Mouse (Mus musculus) liver, embryonic 12.5 days (tissue): ENCODE measurements around the gene Rad51. TPM values are rescaled to one million over a fixed set of nuclear protein-coding genes. Genes with fewer than 3 reads are reported as not detected.

Experiments
- ATAC-seq: fragments of 200-750 bp; cut with Nextera tagmentation; 2 replicates; pipeline ENCODE4 v1.8.0; 2017; ENCODE audit warnings: moderate number of reproducible peaks, mild to moderate bottlenecking, moderate library complexity
- H3K27ac ChIP-seq: fragments of 300-500 bp; sonication (generic); 2 replicates; pipeline ENCODE4 v1.5.1; 2016; ENCODE audit warnings: mild to moderate bottlenecking
- H3K27me3 ChIP-seq: fragments of 300-500 bp; sonication (generic); replicated peaks from 2 replicates; pipeline ENCODE4 v1.6.1; 2016; ENCODE audit warnings: mild to moderate bottlenecking, moderate library complexity
- H3K36me3 ChIP-seq: fragments of 300-500 bp; sonication (generic); 2 replicates; pipeline ENCODE4 v1.6.1; 2016; ENCODE audit warnings: mild to moderate bottlenecking, moderate library complexity
- H3K4me1 ChIP-seq: fragments of 300-500 bp; sonication (generic); 2 replicates; pipeline ENCODE4 v1.6.1; 2016
- H3K4me2 ChIP-seq: fragments of 300-500 bp; sonication (generic); 2 replicates; pipeline ENCODE4 v1.6.1; 2016; ENCODE audit warnings: mild to moderate bottlenecking, moderate library complexity
- H3K4me3 ChIP-seq: fragments of 300-500 bp; sonication (generic); 2 replicates; pipeline ENCODE4 v1.5.1; 2016; ENCODE audit warnings: mild to moderate bottlenecking, moderate library complexity
- H3K9ac ChIP-seq: fragments of 300-500 bp; sonication (generic); 2 replicates; pipeline ENCODE4 v1.6.1; 2016; ENCODE audit warnings: mild to moderate bottlenecking, moderate library complexity
- H3K9me3 ChIP-seq: fragments of 300-500 bp; sonication (generic); replicated peaks from 2 replicates; pipeline ENCODE4 v1.6.1; 2016; ENCODE audit warnings: mild to moderate bottlenecking, moderate library complexity
- WGBS: fragments of 180-500 bp; shearing (Covaris S2); methylation state at CpG from one replicate; pipeline ENCODE4 v1.1.7; 2016; ENCODE audit not compliant: insufficient replicate concordance; 5-methylcytosine and 5-hydroxymethylcytosine counted together
- polyA plus RNA-seq: library from polyadenylated mRNA; unstranded; fragments of >200 nt; fragmentation: Nextera tagmentation; extraction: Ambion mirVana; gene quantifications from 2 replicates; pipeline ENCODE4 v1.2.1, GENCODE M21; 2016

Rad51 gene
- polyA plus RNA-seq: 49.9 and 52.3 TPM in 2 replicates

DNA sequence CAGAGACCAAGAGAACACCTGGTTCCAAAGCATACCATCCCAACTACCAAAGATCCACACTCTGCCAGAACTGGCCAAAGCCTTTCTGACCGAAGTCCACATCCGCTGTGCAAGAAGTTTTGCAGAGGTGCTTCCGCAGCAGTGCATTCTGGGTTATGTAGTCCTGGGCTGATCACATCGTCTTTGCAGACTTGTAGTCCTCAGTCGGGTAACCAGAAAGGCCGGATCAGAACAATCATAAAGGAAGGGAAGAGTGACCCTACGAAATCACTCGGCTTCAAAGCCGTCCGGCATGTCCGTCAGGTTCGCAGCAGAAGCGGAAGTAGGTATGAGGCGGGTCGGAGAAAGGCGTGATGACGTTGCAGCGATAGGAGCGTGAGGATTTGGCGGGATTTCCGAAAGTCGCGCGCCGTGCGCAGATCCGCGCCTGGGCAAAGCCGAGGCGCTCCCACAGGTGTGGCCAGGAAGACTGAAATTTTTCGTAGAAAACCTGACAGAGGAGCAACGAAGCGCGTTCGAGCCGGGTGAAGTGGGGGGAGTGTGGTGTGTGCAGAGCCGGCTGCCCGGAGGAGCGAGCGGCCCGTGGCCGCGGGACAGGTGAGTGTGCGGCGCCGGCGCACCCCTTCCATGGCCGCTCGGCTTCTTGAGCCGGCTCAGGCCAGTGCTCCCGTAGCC is at the start of gene Rad51:
TSS of gene Rad51 (plus strand) at position 356 of the 675 bp plus-strand sequence.
- ATAC-seq: peak; percentile 94
- no peaks in the 10 kb centered on the region for H3K9me3 ChIP-seq
- under 1% methylated on average over 51 of the region's 51 CpGs for WGBS

DNA sequence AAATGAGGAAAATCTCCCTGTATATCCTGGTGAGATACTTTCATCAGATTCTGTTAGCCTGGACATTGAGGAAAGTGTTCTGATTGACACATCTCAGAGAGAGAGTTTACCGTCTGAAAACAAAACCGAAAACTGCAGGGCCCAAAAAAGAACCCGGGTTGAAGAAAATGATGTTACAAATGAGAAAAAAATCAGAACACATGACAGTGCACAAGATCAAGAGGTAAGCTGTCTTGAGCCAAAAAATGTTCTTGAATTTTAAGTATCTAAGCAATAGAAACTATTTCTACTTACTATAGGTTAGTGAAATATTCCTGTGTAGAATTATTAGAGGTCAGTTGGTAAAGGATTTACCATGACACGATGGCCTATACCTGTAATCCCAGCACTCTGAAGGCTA is 40.2 kb upstream of the Rad51 start:
- no peak overlapping the region for H3K4me2 ChIP-seq
- H3K4me1 ChIP-seq: no peaks in the 10 kb centered on the region
- WGBS: 86% methylated on average over 4 of the region's 4 CpGs
- no peaks in the 10 kb centered on the region for H3K27me3 ChIP-seq
- no peak overlapping the region for H3K9ac ChIP-seq
- ATAC-seq: no peak
- no peak overlapping the region for H3K4me3 ChIP-seq
- peaks cover 95% of the 10 kb centered on the region for H3K36me3 ChIP-seq
- H3K9me3 ChIP-seq: no peaks in the 10 kb centered on the region
- H3K27ac ChIP-seq: no peak overlapping the region

More for the DNA sequence above, at the start of gene Rad51:
- peak within 1 kb of the TSS; percentile 91 for H3K4me2 ChIP-seq
- peak within 1 kb of the TSS; percentile 90 for H3K27ac ChIP-seq
- peaks cover 31% of the 10 kb centered on the region for H3K4me1 ChIP-seq
- no peaks in the 10 kb centered on the region for H3K27me3 ChIP-seq
- H3K9ac ChIP-seq: peak within 1 kb of the TSS; percentile 88
- peaks cover 44% of the 10 kb centered on the region for H3K36me3 ChIP-seq
- H3K4me3 ChIP-seq: peak within 1 kb of the TSS; percentile 87

DNA sequence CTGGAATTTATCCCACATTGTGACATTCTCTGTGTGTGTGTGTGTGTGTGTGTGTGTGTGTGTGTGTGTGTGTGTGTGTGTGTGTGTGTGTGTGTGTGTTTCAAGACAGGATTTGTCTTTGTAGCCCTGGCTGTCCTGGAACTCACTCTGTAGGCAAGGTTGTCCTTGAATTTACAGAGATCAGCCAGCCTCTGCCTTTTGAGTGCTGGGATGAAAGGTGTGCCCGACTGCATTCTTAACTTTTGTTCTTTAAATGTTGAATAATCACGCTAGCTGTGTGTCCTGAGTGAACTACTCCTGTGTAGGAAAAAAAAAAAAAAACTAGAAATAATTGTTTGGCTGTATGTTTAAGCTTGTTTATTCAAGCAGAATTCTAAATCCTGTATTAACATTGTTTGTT is 26.4 kb upstream of the Rad51 start:
- Histone ChIP-seq H3K4me1 (no peaks in the 10 kb centered on the region), H3K9ac (no peak overlapping the region), H3K27me3 (no peaks in the 10 kb centered on the region), H3K36me3 (peaks cover 87% of the 10 kb centered on the region), H3K9me3 (no peaks in the 10 kb centered on the region), H3K4me3 (no peak overlapping the region), H3K4me2 (no peak overlapping the region), H3K27ac (no peak overlapping the region)
- WGBS: 86% methylated on average over 2 of the region's 2 CpGs
- no peak for ATAC-seq

DNA sequence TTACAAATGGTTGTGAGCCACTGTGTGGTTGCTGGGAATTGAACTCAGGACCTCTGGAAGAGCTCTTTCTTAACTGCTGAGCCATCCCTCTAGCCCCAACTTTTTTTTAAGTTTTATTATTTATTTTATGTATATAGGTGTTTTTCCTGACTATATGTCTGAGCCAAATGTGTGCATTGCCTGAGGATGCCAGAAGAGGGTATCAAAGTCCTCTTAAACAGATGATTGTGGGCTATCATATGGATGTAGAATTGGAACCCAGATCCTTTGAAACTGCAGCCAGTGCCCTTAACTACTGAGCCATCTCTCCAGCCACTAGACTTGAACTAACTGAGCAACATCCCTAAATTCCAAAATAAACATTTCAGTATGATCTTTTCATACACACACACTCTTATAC is 11.0 kb upstream of the Rad51 start:
- peaks cover 78% of the 10 kb centered on the region for H3K36me3 ChIP-seq
- ATAC-seq: no peak
- no peak overlapping the region for H3K4me3 ChIP-seq
- no peak overlapping the region for H3K9ac ChIP-seq
- no peaks in the 10 kb centered on the region for H3K9me3 ChIP-seq
- H3K4me2 ChIP-seq: no peak overlapping the region
- no peak overlapping the region for H3K27ac ChIP-seq
- no peaks in the 10 kb centered on the region for H3K4me1 ChIP-seq
- H3K27me3 ChIP-seq: no peaks in the 10 kb centered on the region

DNA sequence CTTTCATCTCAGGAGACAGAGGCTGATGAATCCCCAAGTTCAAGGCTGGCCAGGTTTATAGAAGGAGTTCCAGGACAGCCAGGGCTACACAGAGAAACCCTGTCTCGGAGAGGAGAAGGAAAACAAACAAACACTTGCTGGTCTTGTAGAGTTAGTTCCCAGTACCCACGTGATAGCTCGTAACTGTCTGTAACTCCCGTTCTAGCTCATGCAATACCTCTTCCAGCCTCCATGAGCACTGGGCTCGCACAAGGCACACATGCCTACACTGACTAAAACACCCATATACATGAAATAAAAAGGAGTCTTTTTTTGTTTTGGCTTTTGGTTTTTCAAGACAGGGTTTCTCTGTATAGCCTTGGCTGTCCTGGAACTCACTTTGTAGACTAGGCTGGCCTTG is 6.0 kb upstream of the Rad51 start:
- H3K9ac ChIP-seq: no peak overlapping the region
- H3K36me3 ChIP-seq: peaks cover 66% of the 10 kb centered on the region
- 78% methylated on average over 5 of the region's 5 CpGs for WGBS
- no peaks in the 10 kb centered on the region for H3K27me3 ChIP-seq
- H3K9me3 ChIP-seq: no peaks in the 10 kb centered on the region
- H3K4me2 ChIP-seq: no peak overlapping the region
- no peak for ATAC-seq
- no peak overlapping the region for H3K4me3 ChIP-seq
- H3K27ac ChIP-seq: no peak overlapping the region
- H3K4me1 ChIP-seq: peaks cover 4% of the 10 kb centered on the region

DNA sequence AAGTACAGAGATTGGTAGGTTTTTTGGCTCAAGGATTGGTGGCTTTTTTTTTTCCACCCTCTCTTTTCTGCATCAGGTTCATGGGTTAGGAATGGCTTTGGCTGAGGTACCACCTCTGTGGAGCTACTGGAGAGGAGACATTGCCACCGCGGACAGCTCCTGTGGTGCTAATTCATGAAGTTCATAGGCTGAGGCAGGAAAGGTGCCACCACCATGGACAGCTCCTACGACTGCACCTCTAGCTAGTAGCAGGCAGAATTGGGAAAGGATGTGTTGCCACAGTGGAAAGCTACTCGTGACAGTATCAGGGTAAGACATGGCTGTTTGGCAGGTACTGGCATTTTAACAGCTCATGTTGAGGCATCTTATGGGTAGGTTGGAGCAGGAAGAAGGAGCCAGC is 4.0 kb upstream of the Rad51 start:
- ATAC-seq: no peak
- peaks cover 46% of the 10 kb centered on the region for H3K36me3 ChIP-seq
- WGBS: 50% methylated on average over 4 of the region's 4 CpGs

DNA sequence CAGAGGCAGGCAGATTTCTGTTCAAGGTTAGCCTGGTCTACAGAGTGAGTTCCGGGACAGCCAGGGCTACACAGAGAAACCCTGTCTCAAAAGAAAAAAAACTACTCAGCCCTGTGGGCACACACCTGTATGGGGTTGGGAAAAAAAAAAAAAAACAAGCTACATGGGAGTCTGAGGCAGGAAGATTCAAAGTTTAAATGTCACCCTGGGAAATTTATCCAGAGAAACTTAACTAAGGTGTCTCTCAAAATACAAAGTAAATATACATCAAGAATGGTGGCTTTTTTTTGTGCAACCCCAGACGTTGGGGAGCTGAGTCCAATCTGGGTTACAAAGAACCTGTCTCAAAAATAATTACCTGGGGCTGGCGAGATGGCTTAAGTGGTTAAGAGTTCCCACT is 1.5 kb upstream of the Rad51 start:
- no peak overlapping the region for H3K4me3 ChIP-seq
- peaks cover 31% of the 10 kb centered on the region for H3K4me1 ChIP-seq
- peaks cover 40% of the 10 kb centered on the region for H3K36me3 ChIP-seq
- WGBS: 84% methylated on average over 3 of the region's 3 CpGs
- H3K9me3 ChIP-seq: no peaks in the 10 kb centered on the region
- H3K27ac ChIP-seq: no peak overlapping the region
- H3K9ac ChIP-seq: no peak overlapping the region
- no peaks in the 10 kb centered on the region for H3K27me3 ChIP-seq
- no peak overlapping the region for H3K4me2 ChIP-seq
- ATAC-seq: no peak

More for the DNA sequence above, 4.0 kb upstream of the Rad51 start:
- no peaks in the 10 kb centered on the region for H3K9me3 ChIP-seq
- no peak overlapping the region for H3K4me3 ChIP-seq
- no peaks in the 10 kb centered on the region for H3K27me3 ChIP-seq
- no peak overlapping the region for H3K27ac ChIP-seq
- H3K9ac ChIP-seq: no peak overlapping the region
- H3K4me1 ChIP-seq: peaks cover 12% of the 10 kb centered on the region
- no peak overlapping the region for H3K4me2 ChIP-seq

DNA sequence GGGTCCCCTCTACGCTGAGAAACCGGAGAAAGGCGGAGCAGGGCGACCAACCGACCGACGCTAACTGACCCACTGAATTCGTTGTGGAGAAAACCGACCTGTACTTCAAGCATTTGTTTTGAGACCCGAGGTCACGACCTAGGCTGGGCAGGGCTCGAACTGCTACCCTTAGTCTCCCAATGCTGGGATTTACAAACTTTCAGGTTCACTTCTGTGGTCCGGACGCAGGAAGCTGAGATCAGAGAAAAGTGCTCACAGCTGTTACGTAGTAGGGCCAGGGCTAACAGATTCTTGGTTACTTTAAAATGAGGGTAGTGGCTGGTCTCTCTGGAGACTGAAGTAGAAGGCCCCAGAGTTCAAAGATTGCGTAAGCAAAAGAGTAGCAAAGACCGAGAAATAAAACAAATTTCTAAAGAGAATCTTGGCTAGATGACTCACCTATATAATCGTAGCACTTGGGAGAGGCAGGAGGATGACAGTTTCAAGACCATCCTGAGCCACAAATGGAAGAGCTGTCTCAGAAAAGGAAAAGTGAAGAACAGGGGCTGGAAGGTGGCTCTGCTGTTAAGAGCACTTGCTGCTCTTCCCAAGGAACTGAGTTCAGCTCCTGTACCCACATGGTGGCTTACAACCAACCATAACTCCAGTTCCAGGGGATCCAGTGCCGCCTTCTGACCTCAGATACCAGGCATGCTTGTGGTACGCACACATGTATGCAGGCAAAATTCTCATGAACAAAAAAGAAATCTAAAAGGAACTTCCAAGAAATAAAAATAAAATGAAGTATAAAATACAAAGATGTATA is 730 bp downstream of the Rad51 start:
- H3K9me3 ChIP-seq: no peaks in the 10 kb centered on the region
- peak; percentile 34 for ATAC-seq
- peak overlapping the region; percentile 87 for H3K4me3 ChIP-seq
- H3K27me3 ChIP-seq: no peaks in the 10 kb centered on the region
- peaks cover 31% of the 10 kb centered on the region for H3K4me1 ChIP-seq
- H3K4me2 ChIP-seq: peak overlapping the region; percentile 91
- WGBS: 9% methylated on average over 20 of the region's 20 CpGs
- H3K27ac ChIP-seq: peak overlapping the region; percentile 90
- H3K9ac ChIP-seq: peak overlapping the region; percentile 88
- peaks cover 44% of the 10 kb centered on the region for H3K36me3 ChIP-seq

DNA sequence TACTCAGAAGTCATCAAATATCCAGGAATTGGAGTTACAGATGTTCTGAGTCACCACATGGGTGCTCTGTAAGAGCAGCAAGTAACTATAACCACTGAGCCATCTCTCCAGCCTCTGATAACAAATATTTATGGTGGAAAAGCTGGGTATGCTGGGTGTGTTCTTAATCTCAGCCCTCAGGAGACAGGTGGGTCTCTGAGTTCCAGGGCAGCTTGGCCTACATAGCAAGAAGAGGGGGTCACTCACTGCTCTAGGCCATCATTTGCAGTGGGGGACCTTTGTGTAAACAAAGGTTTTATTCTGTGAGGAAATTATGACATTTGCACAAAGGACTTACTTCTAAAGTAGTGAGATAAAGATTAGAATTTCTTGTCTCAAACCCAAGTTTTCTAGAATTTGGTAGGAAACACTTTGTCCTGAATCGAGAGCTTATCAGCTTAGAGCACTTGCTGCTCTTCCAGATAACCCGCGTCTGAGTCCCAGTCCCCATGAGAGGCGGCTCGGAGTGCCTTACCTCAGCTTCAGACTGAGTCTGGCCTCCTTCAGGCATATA is 23.8 kb downstream of the Rad51 start:
- peak; percentile 98 for ATAC-seq
- H3K4me1 ChIP-seq: peaks cover 38% of the 10 kb centered on the region
- peak overlapping the region; percentile 48 for H3K4me2 ChIP-seq
- peak overlapping the region; percentile 91 for H3K27ac ChIP-seq
- no peaks in the 10 kb centered on the region for H3K9me3 ChIP-seq
- 18% methylated on average over 5 of the region's 5 CpGs for WGBS
- H3K9ac ChIP-seq: peak overlapping the region; percentile 15
- H3K36me3 ChIP-seq: peaks cover 99% of the 10 kb centered on the region
- H3K4me3 ChIP-seq: 0 out of 2 replicates have a peak overlapping the region, but pooled peaks have one; percentile 8
- no peaks in the 10 kb centered on the region for H3K27me3 ChIP-seq

DNA sequence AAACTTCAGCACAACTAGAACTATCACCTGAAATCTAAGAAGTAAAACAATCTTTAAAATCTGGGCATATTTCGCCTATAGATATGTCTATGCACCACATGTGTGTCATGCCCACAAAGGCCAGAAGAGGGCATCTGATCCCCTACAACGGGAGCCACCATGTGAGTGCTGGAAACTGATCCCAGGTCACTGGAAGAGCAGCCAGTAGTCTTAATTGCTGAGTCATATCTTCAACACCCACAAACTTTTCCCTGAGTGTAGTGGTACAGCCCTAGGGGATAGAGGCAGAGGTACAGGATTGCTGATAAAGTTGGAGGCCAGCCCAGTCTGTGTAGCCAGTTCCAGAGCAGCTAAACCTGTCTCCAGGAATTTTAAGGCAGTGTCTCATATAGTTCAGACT is 32.6 kb downstream of the Rad51 start:
- H3K27ac ChIP-seq: no peak overlapping the region

DNA sequence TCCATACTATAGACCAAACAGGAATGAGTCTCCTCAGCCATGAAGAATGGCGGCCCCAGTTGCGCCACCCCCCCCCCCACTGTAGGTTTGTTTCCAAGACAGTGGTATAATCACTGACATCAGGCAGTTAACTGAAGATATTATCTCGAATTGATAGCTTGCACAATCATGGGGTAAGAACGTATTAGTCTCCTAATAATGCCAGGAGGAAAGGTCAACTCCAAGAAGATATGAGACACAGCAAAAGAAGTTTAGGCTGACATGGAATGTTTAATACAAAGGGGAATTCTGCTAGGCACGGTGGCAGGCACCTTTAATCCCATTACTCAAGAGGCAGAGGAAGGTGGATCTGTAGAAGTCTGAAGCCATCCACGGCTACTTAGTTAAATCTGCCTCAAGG is 33.8 kb downstream of the Rad51 start:
- H3K4me2 ChIP-seq: no peak overlapping the region
- no peak for ATAC-seq
- peaks cover 14% of the 10 kb centered on the region for H3K4me1 ChIP-seq
- H3K27ac ChIP-seq: no peak overlapping the region
- peaks cover 99% of the 10 kb centered on the region for H3K36me3 ChIP-seq
- H3K27me3 ChIP-seq: no peaks in the 10 kb centered on the region
- H3K4me3 ChIP-seq: no peak overlapping the region
- WGBS: 78% methylated on average over 6 of the region's 6 CpGs
- H3K9ac ChIP-seq: no peak overlapping the region
- H3K9me3 ChIP-seq: peaks cover 9% of the 10 kb centered on the region; the same call in 1 of the 2 replicates

More for the DNA sequence above, 32.6 kb downstream of the Rad51 start:
- peaks cover 13% of the 10 kb centered on the region for H3K4me1 ChIP-seq
- 73% methylated on average over 2 of the region's 2 CpGs for WGBS
- H3K4me3 ChIP-seq: no peak overlapping the region
- peaks cover 99% of the 10 kb centered on the region for H3K36me3 ChIP-seq
- ATAC-seq: peak; percentile 55
- peaks cover 9% of the 10 kb centered on the region; the same call in 1 of the 2 replicates for H3K9me3 ChIP-seq
- no peak overlapping the region for H3K9ac ChIP-seq
- H3K4me2 ChIP-seq: no peak overlapping the region
- H3K27me3 ChIP-seq: no peaks in the 10 kb centered on the region

DNA sequence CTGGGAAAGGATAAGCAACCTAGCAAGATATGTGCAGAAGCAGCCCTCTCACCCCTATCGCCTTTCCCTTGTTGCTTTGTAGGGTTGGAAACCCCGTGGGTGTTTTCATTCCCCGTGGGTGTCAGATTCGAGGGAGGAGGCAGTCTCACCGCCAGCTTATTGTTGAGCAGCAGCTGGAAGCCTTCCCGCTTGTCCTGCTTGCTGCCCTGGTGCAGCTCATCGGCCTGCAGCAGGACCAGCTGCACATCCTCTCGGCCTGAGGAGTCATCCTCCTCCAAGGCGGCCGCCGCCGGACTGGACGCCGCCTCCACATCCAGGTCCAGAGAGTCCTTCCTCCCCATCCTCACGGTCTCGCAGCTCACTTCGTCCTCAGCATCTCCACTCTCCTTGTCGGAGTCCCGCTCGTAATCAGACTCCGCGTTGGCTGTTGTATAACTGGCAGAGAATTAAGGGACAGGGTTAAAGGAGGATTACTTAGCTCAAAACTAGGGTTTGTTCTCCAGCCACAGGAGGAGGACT is 34.6 kb downstream of the Rad51 start:
- H3K9me3 ChIP-seq: peaks cover 9% of the 10 kb centered on the region; the same call in 1 of the 2 replicates
- H3K9ac ChIP-seq: no peak overlapping the region
- no peaks in the 10 kb centered on the region for H3K27me3 ChIP-seq
- no peak overlapping the region for H3K27ac ChIP-seq
- H3K36me3 ChIP-seq: peaks cover 99% of the 10 kb centered on the region
- no peak overlapping the region for H3K4me2 ChIP-seq
- no peak for ATAC-seq
- H3K4me3 ChIP-seq: no peak overlapping the region
- 90% methylated on average over 22 of the region's 22 CpGs for WGBS
- H3K4me1 ChIP-seq: peaks cover 22% of the 10 kb centered on the region
